Mouse (Mus musculus): ENCODE data around the gene Gm45234. TPM values are rescaled to one million over a fixed set of nuclear protein-coding genes. Genes with fewer than 3 reads are reported as not detected.

Gene Gm45234
- polyA plus RNA-seq, 2 experiments: not detected

- no peak for TF ChIP-seq POLR2A (IDR thresholded peaks at IDR 0.05; ENCODE audit: borderline replicate concordance, extremely low read depth, insufficient read depth, insufficient read length)
- Histone ChIP-seq H3K4me3 (replicated peaks; ENCODE audit: low read length) (no peak overlapping the region), H3K9ac (ENCODE audit: low read depth, low read length, severe bottlenecking) (no peak overlapping the region), H3K36me3 (ENCODE audit: control insufficient read depth, insufficient read depth, low read length) (no peaks in the 10 kb centered on the region), H3K9me3 (ENCODE audit: control insufficient read depth, low read length) (no peaks in the 10 kb centered on the region), H3K4me1 (ENCODE audit: control insufficient read depth, insufficient read depth, low read length) (peaks cover 12% of the 10 kb centered on the region; the same call in 1 of the 2 replicates), H3K27ac (replicated peaks; ENCODE audit: low read depth, low read length) (no peak overlapping the region), H3K4me2 (replicated peaks; ENCODE audit: low read depth, low read length, severe bottlenecking) (no peak overlapping the region), H3K27me3 (ENCODE audit: control insufficient read depth, insufficient read depth, low read length) (peaks cover 8% of the 10 kb centered on the region; the same call in 1 of the 2 replicates)
- DNase-seq (ENCODE audit: low spot score) (no peak), ATAC-seq (ENCODE audit: low FRiP score, low read depth) (no peak)
- WGBS: 86% methylated on average over 15 of the region's 15 CpGs
These were observed 14.7 kb upstream of the Gm45234 start for GRCm38 (mm10) chr6:124770511-124770910.

- Histone ChIP-seq H3K4me3 (replicated peaks; ENCODE audit: low read length) (peak overlapping the region; percentile 57), H3K27me3 (ENCODE audit: control insufficient read depth, insufficient read depth, low read length) (peaks cover 8% of the 10 kb centered on the region; the same call in 1 of the 2 replicates), H3K9me3 (ENCODE audit: control insufficient read depth, low read length) (no peaks in the 10 kb centered on the region), H3K4me1 (ENCODE audit: control insufficient read depth, insufficient read depth, low read length) (peaks cover 12% of the 10 kb centered on the region; the same call in 1 of the 2 replicates), H3K27ac (replicated peaks; ENCODE audit: low read depth, low read length) (no peak overlapping the region), H3K9ac (ENCODE audit: low read depth, low read length, severe bottlenecking) (peak overlapping the region; percentile 68; the same call in 1 of the 2 replicates), H3K4me2 (replicated peaks; ENCODE audit: low read depth, low read length, severe bottlenecking) (peak overlapping the region; percentile 91), H3K36me3 (ENCODE audit: control insufficient read depth, insufficient read depth, low read length) (no peaks in the 10 kb centered on the region)
- no peak for ATAC-seq (ENCODE audit: low FRiP score, low read depth)
- no peak for TF ChIP-seq POLR2A (IDR thresholded peaks at IDR 0.05; ENCODE audit: borderline replicate concordance, extremely low read depth, insufficient read depth, insufficient read length)
- 67% methylated on average over 7 of the region's 7 CpGs for WGBS
- no peak for DNase-seq (ENCODE audit: low spot score)
These were observed 14.2 kb upstream of the Gm45234 start for GRCm38 (mm10) chr6:124770013-124770412.

- H3K9me3 ChIP-seq (ENCODE audit: control insufficient read depth, low read length): no peaks in the 10 kb centered on the region
- H3K4me1 ChIP-seq (ENCODE audit: control insufficient read depth, insufficient read depth, low read length): peaks cover 12% of the 10 kb centered on the region; the same call in 1 of the 2 replicates
- DNase-seq (ENCODE audit: low spot score) (peak; percentile 44), ATAC-seq (ENCODE audit: low FRiP score, low read depth) (peak; percentile 81)
- peak within 1 kb of the TSS; percentile 57 for H3K4me3 ChIP-seq (replicated peaks; ENCODE audit: low read length)
- peaks cover 8% of the 10 kb centered on the region; the same call in 1 of the 2 replicates for H3K27me3 ChIP-seq (ENCODE audit: control insufficient read depth, insufficient read depth, low read length)
- peak within 1 kb of the TSS; percentile 91 for H3K4me2 ChIP-seq (replicated peaks; ENCODE audit: low read depth, low read length, severe bottlenecking)
- peak within 1 kb of the TSS; percentile 68 for H3K9ac ChIP-seq (ENCODE audit: low read depth, low read length, severe bottlenecking)
- no peak for TF ChIP-seq POLR2A (IDR thresholded peaks at IDR 0.05; ENCODE audit: borderline replicate concordance, extremely low read depth, insufficient read depth, insufficient read length)
- WGBS: 4% methylated on average over 41 of the region's 54 CpGs
- no peak within 1 kb of the TSS for H3K27ac ChIP-seq (replicated peaks; ENCODE audit: low read depth, low read length)
- no peaks in the 10 kb centered on the region for H3K36me3 ChIP-seq (ENCODE audit: control insufficient read depth, insufficient read depth, low read length)
These were observed 13.4 kb upstream of the Gm45234 start, which contains the start of gene Eno2 for GRCm38 (mm10) chr6:124769101-124769765. Gene Eno2, minus strand, starts transcription at chr6:124769673.

- H3K36me3 ChIP-seq (ENCODE audit: control insufficient read depth, insufficient read depth, low read length): no peaks in the 10 kb centered on the region
- ATAC-seq (ENCODE audit: low FRiP score, low read depth): no peak
- no peak for TF ChIP-seq POLR2A (IDR thresholded peaks at IDR 0.05; ENCODE audit: borderline replicate concordance, extremely low read depth, insufficient read depth, insufficient read length)
- H3K4me1 ChIP-seq (ENCODE audit: control insufficient read depth, insufficient read depth, low read length): peaks cover 12% of the 10 kb centered on the region; the same call in 1 of the 2 replicates
- WGBS: 3% methylated on average over 9 of the region's 9 CpGs
- H3K27ac ChIP-seq (replicated peaks; ENCODE audit: low read depth, low read length): no peak overlapping the region
- H3K9me3 ChIP-seq (ENCODE audit: control insufficient read depth, low read length): no peaks in the 10 kb centered on the region
- H3K9ac ChIP-seq (ENCODE audit: low read depth, low read length, severe bottlenecking): peak overlapping the region; percentile 68; the same call in 1 of the 2 replicates
- peak overlapping the region; percentile 57 for H3K4me3 ChIP-seq (replicated peaks; ENCODE audit: low read length)
- no peak for DNase-seq (ENCODE audit: low spot score)
- peak overlapping the region; percentile 91 for H3K4me2 ChIP-seq (replicated peaks; ENCODE audit: low read depth, low read length, severe bottlenecking)
- H3K27me3 ChIP-seq (ENCODE audit: control insufficient read depth, insufficient read depth, low read length): peaks cover 8% of the 10 kb centered on the region; the same call in 1 of the 2 replicates
These were observed 12.9 kb upstream of the Gm45234 start for GRCm38 (mm10) chr6:124768704-124769044.

GRCm38 (mm10) chr6:124767920-124768703, 12.3 kb upstream of the Gm45234 start:
- peak; percentile 8; the same call in 1 of the 2 replicates for ATAC-seq (ENCODE audit: low FRiP score, low read depth)
- no peak overlapping the region for H3K27ac ChIP-seq (replicated peaks; ENCODE audit: low read depth, low read length)
- H3K36me3 ChIP-seq (ENCODE audit: control insufficient read depth, insufficient read depth, low read length): no peaks in the 10 kb centered on the region
- peaks cover 12% of the 10 kb centered on the region; the same call in 1 of the 2 replicates for H3K4me1 ChIP-seq (ENCODE audit: control insufficient read depth, insufficient read depth, low read length)
- 0 out of 2 replicates have a peak overlapping the region, but pooled peaks have one; percentile 2 for H3K9ac ChIP-seq (ENCODE audit: low read depth, low read length, severe bottlenecking)
- no peaks in the 10 kb centered on the region for H3K9me3 ChIP-seq (ENCODE audit: control insufficient read depth, low read length)
- H3K4me2 ChIP-seq (replicated peaks; ENCODE audit: low read depth, low read length, severe bottlenecking): peak overlapping the region; percentile 91
- peak overlapping the region; percentile 57 for H3K4me3 ChIP-seq (replicated peaks; ENCODE audit: low read length)
- peaks cover 8% of the 10 kb centered on the region; the same call in 1 of the 2 replicates for H3K27me3 ChIP-seq (ENCODE audit: control insufficient read depth, insufficient read depth, low read length)
- 22% methylated on average over 19 of the region's 19 CpGs for WGBS
- DNase-seq (ENCODE audit: low spot score): no peak
- TF ChIP-seq POLR2A (IDR thresholded peaks at IDR 0.05; ENCODE audit: borderline replicate concordance, extremely low read depth, insufficient read depth, insufficient read length): no peak
